Mouse (Mus musculus) liver, embryonic 13.5 days (tissue): ENCODE data around the gene B4galt5. TPM values are rescaled to one million over a fixed set of nuclear protein-coding genes. Genes with fewer than 3 reads are reported as not detected.

Source experiments
- ATAC-seq: fragments of 200-750 bp; cut with Nextera tagmentation; 2 replicates; pipeline ENCODE4 v1.8.0; 2017; ENCODE audit warnings: low read depth, mild to moderate bottlenecking, moderate number of reproducible peaks, moderate library complexity
- DNase-seq: peaks from one replicate; pipeline ENCODE4 v3.0.0; 2022
- H3K27ac ChIP-seq: fragments of 300-500 bp; sonication (generic); 2 replicates; pipeline ENCODE4 v1.5.1; 2015; ENCODE audit warnings: moderate library complexity, mild to moderate bottlenecking, inconsistent platforms
- H3K27me3 ChIP-seq: fragments of 300-500 bp; sonication (generic); 2 replicates; pipeline ENCODE4 v1.6.1; 2015; ENCODE audit warnings: mild to moderate bottlenecking, inconsistent platforms
- H3K36me3 ChIP-seq: fragments of 300-500 bp; sonication (generic); 2 replicates; pipeline ENCODE4 v1.6.1; 2015; ENCODE audit warnings: mild to moderate bottlenecking, inconsistent platforms
- H3K4me1 ChIP-seq: fragments of 300-500 bp; sonication (generic); replicated peaks from 2 replicates; pipeline ENCODE4 v1.6.1; 2015; ENCODE audit warnings: inconsistent platforms
- H3K4me2 ChIP-seq: fragments of 300-500 bp; sonication (generic); 2 replicates; pipeline ENCODE4 v1.6.1; 2015; ENCODE audit warnings: inconsistent platforms, mild to moderate bottlenecking, moderate library complexity
- H3K4me3 ChIP-seq: fragments of 300-500 bp; sonication (generic); replicated peaks from 2 replicates; pipeline ENCODE4 v1.5.1; 2015; ENCODE audit warnings: mild to moderate bottlenecking, inconsistent platforms
- H3K9ac ChIP-seq: fragments of 300-500 bp; sonication (generic); 2 replicates; pipeline ENCODE4 v1.6.1; 2015; ENCODE audit warnings: mild to moderate bottlenecking, inconsistent platforms
- H3K9me3 ChIP-seq: fragments of 300-500 bp; sonication (generic); replicated peaks from 2 replicates; pipeline ENCODE4 v1.6.1; 2016; ENCODE audit warnings: inconsistent platforms
- WGBS: fragments of 180-500 bp; shearing (Covaris S2); methylation state at CpG from one replicate; pipeline ENCODE4 v1.1.7; 2015; ENCODE audit not compliant: insufficient replicate concordance; 5-methylcytosine and 5-hydroxymethylcytosine counted together
- polyA plus RNA-seq: library from polyadenylated mRNA; unstranded; fragments of >200 nt; fragmentation: Nextera tagmentation; extraction: Ambion mirVana; gene quantifications from 2 replicates; pipeline ENCODE4 v1.2.1, GENCODE M21; 2015

Gene B4galt5
- polyA plus RNA-seq, 1 experiment from 2014 or later: 3.2 TPM

GRCm38 (mm10) chr2:167313501-167314326 lies 35.3 kb downstream of the B4galt5 start:
- peaks cover 13% of the 10 kb centered on the region for H3K36me3 ChIP-seq
- DNase-seq (peak; percentile 35), ATAC-seq (peak; percentile 67)
- WGBS: 63% methylated on average over 13 of the region's 13 CpGs
- no peaks in the 10 kb centered on the region for H3K27me3 ChIP-seq
- no peaks in the 10 kb centered on the region for H3K9me3 ChIP-seq
- H3K9ac ChIP-seq: no peak overlapping the region
- H3K27ac ChIP-seq: no peak overlapping the region
- H3K4me2 ChIP-seq: no peak overlapping the region
- peaks cover 54% of the 10 kb centered on the region for H3K4me1 ChIP-seq
- H3K4me3 ChIP-seq: no peak overlapping the region

DNA sequence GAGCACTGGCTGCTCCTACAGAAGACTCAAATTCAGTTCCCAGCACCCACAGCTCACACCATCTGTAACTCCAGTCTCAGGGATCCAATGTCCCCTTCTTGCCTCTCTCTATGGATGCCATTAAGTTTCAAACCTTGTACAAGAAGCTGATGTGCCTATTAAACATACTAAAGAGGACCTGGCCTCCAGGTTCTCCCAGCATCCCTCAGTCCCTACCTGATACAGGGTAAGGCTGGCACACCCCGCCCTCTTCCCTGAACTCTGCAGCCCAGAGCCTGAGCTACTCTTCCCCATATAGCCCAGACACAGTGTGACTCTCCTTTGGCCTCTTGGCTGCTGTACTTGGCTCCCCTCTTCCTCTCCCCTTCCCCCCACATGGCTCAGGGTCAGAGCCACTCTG lies 38.9 kb downstream of the B4galt5 start:
- 67% methylated on average over 1 of the region's 1 CpGs for WGBS
- H3K4me1 ChIP-seq: peaks cover 35% of the 10 kb centered on the region
- no peaks in the 10 kb centered on the region for H3K27me3 ChIP-seq
- H3K9me3 ChIP-seq: no peaks in the 10 kb centered on the region
- no peak overlapping the region for H3K27ac ChIP-seq
- no peak overlapping the region for H3K4me2 ChIP-seq
- peaks cover 30% of the 10 kb centered on the region for H3K36me3 ChIP-seq
- DNase-seq: no peak
- no peak for ATAC-seq
- H3K9ac ChIP-seq: no peak overlapping the region
- H3K4me3 ChIP-seq: no peak overlapping the region

GRCm38 (mm10) chr2:167309286-167309685 lies 39.7 kb downstream of the B4galt5 start:
- DNase-seq (no peak), ATAC-seq (no peak)
- no peak overlapping the region for H3K4me3 ChIP-seq
- no peak overlapping the region for H3K27ac ChIP-seq
- H3K4me1 ChIP-seq: peaks cover 27% of the 10 kb centered on the region
- H3K4me2 ChIP-seq: no peak overlapping the region
- no peak overlapping the region for H3K9ac ChIP-seq
- H3K36me3 ChIP-seq: peaks cover 33% of the 10 kb centered on the region
- H3K9me3 ChIP-seq: no peaks in the 10 kb centered on the region
- 76% methylated on average over 12 of the region's 12 CpGs for WGBS
- no peaks in the 10 kb centered on the region for H3K27me3 ChIP-seq

GRCm38 (mm10) chr2:167307716-167308115 lies 41.3 kb downstream of the B4galt5 start:
- Histone ChIP-seq H3K27me3 (no peaks in the 10 kb centered on the region), H3K4me1 (peaks cover 11% of the 10 kb centered on the region), H3K9ac (no peak overlapping the region), H3K4me2 (no peak overlapping the region), H3K27ac (no peak overlapping the region), H3K36me3 (peaks cover 41% of the 10 kb centered on the region), H3K9me3 (no peaks in the 10 kb centered on the region), H3K4me3 (no peak overlapping the region)
- ATAC-seq: no peak
- WGBS: 68% methylated on average over 12 of the region's 12 CpGs
- no peak for DNase-seq

DNA sequence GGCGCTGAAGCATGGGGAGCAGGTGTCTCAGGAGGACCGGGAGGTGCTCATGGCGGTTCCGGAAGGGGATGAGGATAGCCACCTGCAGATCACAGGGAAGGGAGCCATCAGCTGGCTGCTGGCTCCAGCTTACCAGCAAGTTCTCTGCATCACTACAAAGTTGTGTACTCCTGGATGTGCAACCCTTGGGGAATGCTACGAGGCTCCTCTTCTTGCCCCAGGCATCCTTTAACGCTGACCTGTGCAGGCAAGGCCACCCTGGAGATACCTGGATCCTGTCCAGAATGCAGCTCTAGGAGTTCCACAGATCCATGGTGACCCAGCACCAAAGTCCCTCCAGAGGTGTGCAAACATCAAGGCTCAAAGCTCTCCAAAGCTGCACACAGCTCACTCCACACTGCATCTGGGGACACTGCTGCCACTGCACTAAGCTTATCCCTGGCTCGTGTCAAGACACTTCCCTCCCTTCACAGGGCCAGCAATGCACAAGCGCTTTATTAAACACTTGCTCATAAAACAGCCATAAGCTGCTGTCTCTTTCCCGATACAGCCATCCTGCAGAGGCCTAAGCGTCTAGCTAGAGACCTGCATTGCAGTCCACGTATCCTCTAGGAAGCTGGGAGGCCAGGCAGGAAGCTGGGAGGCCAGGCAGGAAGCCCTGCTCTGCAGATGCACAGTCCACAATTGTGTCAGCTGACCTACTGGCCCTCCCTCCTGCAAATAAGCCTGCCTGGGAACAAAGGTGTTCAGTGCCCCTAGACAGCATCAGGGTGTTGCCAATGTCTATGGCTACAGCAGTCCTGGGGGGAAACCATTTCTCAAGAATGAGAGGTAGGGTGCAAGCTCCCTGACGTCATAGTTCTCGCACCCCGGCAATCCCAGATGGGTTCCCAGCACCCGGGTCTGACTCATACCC lies 42.1 kb downstream of the B4galt5 start:
- ATAC-seq (peak; percentile 29; the same call in 1 of the 2 replicates), DNase-seq (no peak)
- H3K36me3 ChIP-seq: peaks cover 48% of the 10 kb centered on the region
- no peak overlapping the region; the same call in 1 of the 2 replicates for H3K9ac ChIP-seq
- no peak overlapping the region for H3K27ac ChIP-seq
- no peak overlapping the region for H3K4me3 ChIP-seq
- H3K9me3 ChIP-seq: no peaks in the 10 kb centered on the region
- peaks cover 11% of the 10 kb centered on the region for H3K4me1 ChIP-seq
- no peak overlapping the region for H3K4me2 ChIP-seq
- H3K27me3 ChIP-seq: no peaks in the 10 kb centered on the region
- 69% methylated on average over 15 of the region's 15 CpGs for WGBS

GRCm38 (mm10) chr2:167306273-167306594 lies 42.7 kb downstream of the B4galt5 start:
- H3K4me1 ChIP-seq: peaks cover 11% of the 10 kb centered on the region
- H3K36me3 ChIP-seq: peaks cover 49% of the 10 kb centered on the region
- no peak overlapping the region for H3K9ac ChIP-seq
- no peak overlapping the region for H3K4me3 ChIP-seq
- H3K9me3 ChIP-seq: no peaks in the 10 kb centered on the region
- WGBS: 78% methylated on average over 4 of the region's 4 CpGs
- no peak overlapping the region for H3K27ac ChIP-seq
- DNase-seq: no peak
- no peak for ATAC-seq
- H3K4me2 ChIP-seq: no peak overlapping the region
- H3K27me3 ChIP-seq: no peaks in the 10 kb centered on the region

- no peak overlapping the region for H3K4me2 ChIP-seq
- no peaks in the 10 kb centered on the region for H3K9me3 ChIP-seq
- no peak overlapping the region for H3K4me3 ChIP-seq
- H3K27me3 ChIP-seq: no peaks in the 10 kb centered on the region
- DNase-seq: no peak
- peaks cover 52% of the 10 kb centered on the region for H3K36me3 ChIP-seq
- WGBS: 78% methylated on average over 12 of the region's 13 CpGs
- H3K9ac ChIP-seq: no peak overlapping the region
- H3K4me1 ChIP-seq: peaks cover 11% of the 10 kb centered on the region
- H3K27ac ChIP-seq: no peak overlapping the region
- ATAC-seq: no peak
Observed at GRCm38 (mm10) chr2:167305382-167306272, 43.4 kb downstream of the B4galt5 start.

GRCm38 (mm10) chr2:167304651-167305381 lies 44.2 kb downstream of the B4galt5 start:
- DNase-seq (no peak), ATAC-seq (no peak)
- Histone ChIP-seq H3K9me3 (no peaks in the 10 kb centered on the region), H3K4me3 (no peak overlapping the region), H3K27me3 (no peaks in the 10 kb centered on the region), H3K4me1 (peaks cover 18% of the 10 kb centered on the region), H3K9ac (no peak overlapping the region), H3K27ac (no peak overlapping the region), H3K4me2 (no peak overlapping the region), H3K36me3 (peaks cover 57% of the 10 kb centered on the region)
- 81% methylated on average over 16 of the region's 16 CpGs for WGBS

DNA sequence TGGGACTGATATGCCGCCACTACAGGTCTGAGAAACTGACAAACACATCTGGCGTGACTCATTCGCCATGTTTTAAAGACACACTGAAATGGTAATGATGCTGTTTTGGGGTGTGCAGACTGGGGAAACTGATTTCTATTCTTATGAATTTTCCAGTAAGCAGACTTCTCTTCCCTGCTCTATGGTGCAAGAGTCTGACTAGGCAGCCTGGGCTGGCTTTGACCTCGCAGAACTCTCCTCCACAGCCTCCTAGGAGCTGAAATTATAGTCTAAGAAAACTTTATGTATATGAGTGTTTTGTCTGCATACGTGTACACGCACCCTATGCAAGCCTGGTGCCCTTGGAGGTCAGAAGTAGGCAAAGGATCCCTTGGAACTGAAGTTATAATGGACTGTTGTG lies 45.2 kb downstream of the B4galt5 start:
- Histone ChIP-seq H3K27me3 (no peaks in the 10 kb centered on the region), H3K4me3 (no peak overlapping the region), H3K9me3 (no peaks in the 10 kb centered on the region), H3K9ac (no peak overlapping the region), H3K4me1 (peaks cover 29% of the 10 kb centered on the region), H3K4me2 (no peak overlapping the region), H3K27ac (no peak overlapping the region), H3K36me3 (peaks cover 51% of the 10 kb centered on the region)
- 82% methylated on average over 6 of the region's 6 CpGs for WGBS
- ATAC-seq (no peak), DNase-seq (no peak)

GRCm38 (mm10) chr2:167303196-167303595 lies 45.8 kb downstream of the B4galt5 start:
- Histone ChIP-seq H3K4me1 (peaks cover 32% of the 10 kb centered on the region), H3K27ac (no peak overlapping the region), H3K27me3 (no peaks in the 10 kb centered on the region), H3K9me3 (no peaks in the 10 kb centered on the region), H3K4me3 (no peak overlapping the region), H3K4me2 (no peak overlapping the region), H3K36me3 (peaks cover 47% of the 10 kb centered on the region), H3K9ac (no peak overlapping the region)
- DNase-seq (no peak), ATAC-seq (no peak)
- WGBS: 82% methylated on average over 8 of the region's 8 CpGs
